8 mouse cellular contexts compared by ENCODE assay signal in genomic region chr11:70652884-70653344, GRCm38 (mm10). TPM values are rescaled to one million over a fixed set of nuclear protein-coding genes. Genes with fewer than 3 reads are reported as not detected.
A peak's percentile ranks its signal among the peaks of the same experiment; 100 is the strongest.
DNase-seq lines count a peak whose midpoint lies in the region; ATAC-seq and TF ChIP-seq lines count a peak whose summit lies in the region.

No protein-coding gene starts in this region.

- peak overlapping the region; percentile 92 for H3K4me2 ChIP-seq in liver, embryonic 16.5 days (ENCODE audit: low read depth, low read length)

- peak; percentile 24 for DNase-seq in cerebellum, adult 11 months
- DNase-seq in cerebellum, postnatal 36 days = no peak
- no peak for DNase-seq in testis, postnatal 14 days (ENCODE audit: low spot score)
- no peak for DNase-seq in urinary bladder, adult 2 months (ENCODE audit: low spot score)
- DNase-seq in adrenal gland, postnatal 25 days = no peak
- DNase-seq in frontal cortex, postnatal 36 days (ENCODE audit: low spot score in 2 of 2) = no peak

- peaks cover 23% of the 10 kb centered on the region for H3K4me1 ChIP-seq in testis, adult 2 months (ENCODE audit: control insufficient read depth, insufficient read depth, low read length)
- peaks cover 69% of the 10 kb centered on the region for H3K4me1 ChIP-seq in liver, embryonic 16.5 days (ENCODE audit: control insufficient read depth, low read depth, low read length)

- no peaks in the 10 kb centered on the region for H3K9me3 ChIP-seq in liver, embryonic 16.5 days (replicated peaks; ENCODE audit: control insufficient read depth, low read length)

- no peak for TF ChIP-seq CTCF in testis, adult 2 months (IDR thresholded peaks at IDR 0.05; ENCODE audit: control insufficient read depth, insufficient read depth, insufficient replicate concordance, low read depth, low read length)

- H3K27me3 ChIP-seq in testis, adult 2 months (ENCODE audit: control insufficient read depth, insufficient read depth, low read length) = no peaks in the 10 kb centered on the region
- H3K27me3 ChIP-seq in liver, embryonic 16.5 days (ENCODE audit: control insufficient read depth, insufficient read depth, low read depth, low read length) = peaks cover 2% of the 10 kb centered on the region; the same call in 1 of the 2 replicates

- H3K4me3 ChIP-seq in testis, adult 2 months (ENCODE audit: control insufficient read depth, low read depth, low read length) = peak overlapping the region; percentile 100
- peak overlapping the region; percentile 99 for H3K4me3 ChIP-seq in liver, embryonic 16.5 days (ENCODE audit: low read depth, low read length)

- H3K27ac ChIP-seq in testis, adult 2 months (ENCODE audit: control insufficient read depth, insufficient read depth, low read depth, low read length) = peak overlapping the region; percentile 58
- peak overlapping the region; percentile 99 for H3K27ac ChIP-seq in liver, embryonic 16.5 days (ENCODE audit: low read length)

- no peaks in the 10 kb centered on the region; the same call in 1 of the 2 replicates for H3K36me3 ChIP-seq in testis, adult 2 months (ENCODE audit: control insufficient read depth, insufficient read depth, low read length)
- peaks cover 39% of the 10 kb centered on the region for H3K36me3 ChIP-seq in liver, embryonic 16.5 days (ENCODE audit: control insufficient read depth, insufficient read depth)

- 18% methylated on average over 6 of the region's 6 CpGs for WGBS in liver, embryonic 16.5 days (ENCODE audit: insufficient replicate concordance)

- TF ChIP-seq POLR2A in testis, adult 2 months (IDR thresholded peaks at IDR 0.05; ENCODE audit: control insufficient read depth, low read depth, low read length) = no peak

- H3K9ac ChIP-seq in liver, embryonic 16.5 days (ENCODE audit: low read depth, low read length) = peak overlapping the region; percentile 100

- ATAC-seq in liver, embryonic 16.5 days (ENCODE audit: low read depth) = no peak

RNA-seq across cellular contexts. Expression of gene Pfn1, which starts 1.5 kb away (rescaled TPM):
- polyA plus RNA-seq in testis, adult 2 months (2012; rRNA removed) = 113 and 158 TPM in 2 replicates
- polyA plus RNA-seq in liver, embryonic 16.5 days (2015; fragmentation: Nextera tagmentation; extraction: Ambion mirVana) = 899 and 965 TPM in 2 replicates
- 1,258 and 1,344 TPM in 2 replicates for polyA plus RNA-seq in urinary bladder, adult 2 months (2012; rRNA removed)
- total RNA-seq in adrenal gland, postnatal 25 days (2021) = 922 and 959 TPM in 2 replicates

RNA-seq across cellular contexts. Expression of gene Eno3, which starts 4.1 kb away (rescaled TPM):
- polyA plus RNA-seq in testis, adult 2 months (2012; rRNA removed) = 85.9 and 101 TPM in 2 replicates
- polyA plus RNA-seq in liver, embryonic 16.5 days (2015; fragmentation: Nextera tagmentation; extraction: Ambion mirVana) = 11.6 and 22.1 TPM in 2 replicates
- 104 and 126 TPM in 2 replicates for polyA plus RNA-seq in urinary bladder, adult 2 months (2012; rRNA removed)
- total RNA-seq in adrenal gland, postnatal 25 days (2021) = 17.9 and 28.3 TPM in 2 replicates

RNA-seq across cellular contexts. Expression of gene Slc25a11, which starts 5.6 kb away (rescaled TPM):
- polyA plus RNA-seq in testis, adult 2 months (2012; rRNA removed) = 27.2 and 29.4 TPM in 2 replicates
- 74.5 and 79.2 TPM in 2 replicates for polyA plus RNA-seq in liver, embryonic 16.5 days (2015; fragmentation: Nextera tagmentation; extraction: Ambion mirVana)
- 93.9 and 96.9 TPM in 2 replicates for polyA plus RNA-seq in urinary bladder, adult 2 months (2012; rRNA removed)
- 122 and 146 TPM in 2 replicates for total RNA-seq in adrenal gland, postnatal 25 days (2021)

RNA-seq across cellular contexts. Expression of gene Rnf167, which starts 5.9 kb away (rescaled TPM):
- 77.6 and 77.8 TPM in 2 replicates for polyA plus RNA-seq in testis, adult 2 months (2012; rRNA removed)
- polyA plus RNA-seq in liver, embryonic 16.5 days (2015; fragmentation: Nextera tagmentation; extraction: Ambion mirVana) = 76.4 and 79.6 TPM in 2 replicates
- polyA plus RNA-seq in urinary bladder, adult 2 months (2012; rRNA removed) = 116 and 119 TPM in 2 replicates
- 92.7 and 106 TPM in 2 replicates for total RNA-seq in adrenal gland, postnatal 25 days (2021)

RNA-seq across cellular contexts. Expression of gene Gp1ba, which starts 14.0 kb away (rescaled TPM):
- 0.13 and 0.19 TPM in 2 replicates for polyA plus RNA-seq in testis, adult 2 months (2012; rRNA removed)
- 2.3 and 3.9 TPM in 2 replicates for polyA plus RNA-seq in liver, embryonic 16.5 days (2015; fragmentation: Nextera tagmentation; extraction: Ambion mirVana)
- polyA plus RNA-seq in urinary bladder, adult 2 months (2012; rRNA removed) = 0.01 and 0.10 TPM in 2 replicates
- total RNA-seq in adrenal gland, postnatal 25 days (2021) = not detected in 2 replicates
